Mouse (Mus musculus) lung, adult 2 months (tissue): Measurements from ENCODE around the gene Dzip1.

Experiments
- CTCF ChIP-seq: fragments of 200-500 bp; IDR thresholded peaks from 2 replicates; pipeline ENCODE4 v1.5.1; 2011; ENCODE audit warnings: mild to moderate bottlenecking, low read length, control low read depth; ENCODE audit not compliant: insufficient read depth
- POLR2A ChIP-seq: fragments of 200-500 bp; IDR thresholded peaks from 2 replicates; pipeline ENCODE4 v1.6.1; 2011; ENCODE audit warnings: low read depth, mild to moderate bottlenecking, control low read depth, low read length, borderline replicate concordance; ENCODE audit errors: extremely low read depth

GRCm38 (mm10) chr14:118851496-118852107 is 73.7 kb downstream of the Dzip1 start:
- no peak for TF ChIP-seq CTCF
- no peak for TF ChIP-seq POLR2A
